Mouse (Mus musculus): ENCODE measurements around the gene Rad18. TPM values are rescaled to one million over a fixed set of nuclear protein-coding genes. Genes with fewer than 3 reads are reported as not detected.

Gene Rad18
- 36.3 and 48.0 TPM in 2 replicates for polyA plus RNA-seq (2016; fragmentation: Nextera tagmentation; extraction: Ambion mirVana)

GRCm38 (mm10) chr6:112696056-112696950, at the start of gene Rad18:
TSS of gene Rad18 (minus strand) at chr6:112696686.
- peaks cover 16% of the 10 kb centered on the region; the same call in 1 of the 2 replicates for H3K27me3 ChIP-seq (ENCODE audit: insufficient read depth, poor library complexity, severe bottlenecking)
- 1% methylated on average over 77 of the region's 77 CpGs for WGBS
- peak within 1 kb of the TSS; percentile 91 for H3K27ac ChIP-seq
- H3K4me3 ChIP-seq: peak within 1 kb of the TSS; percentile 84
- peaks cover 17% of the 10 kb centered on the region for H3K36me3 ChIP-seq
- peaks cover 24% of the 10 kb centered on the region for H3K4me1 ChIP-seq (replicated peaks)
- no peaks in the 10 kb centered on the region for H3K9me3 ChIP-seq
- peak; percentile 87 for DNase-seq (ENCODE audit: low spot score)

GRCm38 (mm10) chr6:112742297-112742696, 45.8 kb upstream of the Rad18 start:
- Histone ChIP-seq H3K9me3 (no peaks in the 10 kb centered on the region), H3K27me3 (ENCODE audit: insufficient read depth, poor library complexity, severe bottlenecking) (no peaks in the 10 kb centered on the region), H3K27ac (no peak overlapping the region), H3K36me3 (peaks cover 100% of the 10 kb centered on the region), H3K4me1 (replicated peaks) (no peaks in the 10 kb centered on the region), H3K4me3 (no peak overlapping the region)
- no peak for DNase-seq (ENCODE audit: low spot score)
- WGBS: 89% methylated on average over 2 of the region's 2 CpGs

- Histone ChIP-seq H3K9me3 (no peaks in the 10 kb centered on the region), H3K27ac (no peak overlapping the region), H3K4me3 (no peak overlapping the region), H3K27me3 (ENCODE audit: insufficient read depth, poor library complexity, severe bottlenecking) (no peaks in the 10 kb centered on the region), H3K4me1 (replicated peaks) (no peaks in the 10 kb centered on the region), H3K36me3 (peaks cover 100% of the 10 kb centered on the region)
- DNase-seq (ENCODE audit: low spot score): no peak
- 93% methylated on average over 5 of the region's 5 CpGs for WGBS
Observed at GRCm38 (mm10) chr6:112741766-112742165, 45.3 kb upstream of the Rad18 start.

- Histone ChIP-seq H3K27ac (no peak overlapping the region), H3K4me3 (no peak overlapping the region), H3K9me3 (no peaks in the 10 kb centered on the region), H3K4me1 (replicated peaks) (no peaks in the 10 kb centered on the region), H3K36me3 (peaks cover 100% of the 10 kb centered on the region), H3K27me3 (ENCODE audit: insufficient read depth, poor library complexity, severe bottlenecking) (no peaks in the 10 kb centered on the region)
- WGBS: 93% methylated on average over 3 of the region's 3 CpGs
- DNase-seq (ENCODE audit: low spot score): no peak
Observed at GRCm38 (mm10) chr6:112739635-112740034, 43.1 kb upstream of the Rad18 start.

- DNase-seq (ENCODE audit: low spot score): no peak
- Histone ChIP-seq H3K4me1 (replicated peaks) (no peaks in the 10 kb centered on the region), H3K4me3 (no peak overlapping the region), H3K36me3 (peaks cover 100% of the 10 kb centered on the region), H3K9me3 (no peaks in the 10 kb centered on the region), H3K27me3 (ENCODE audit: insufficient read depth, poor library complexity, severe bottlenecking) (no peaks in the 10 kb centered on the region), H3K27ac (no peak overlapping the region)
- 90% methylated on average over 6 of the region's 6 CpGs for WGBS
Observed at GRCm38 (mm10) chr6:112738924-112739323, 42.4 kb upstream of the Rad18 start.

- 85% methylated on average over 3 of the region's 3 CpGs for WGBS
- Histone ChIP-seq H3K36me3 (peaks cover 100% of the 10 kb centered on the region), H3K4me1 (replicated peaks) (no peaks in the 10 kb centered on the region), H3K9me3 (peaks cover 7% of the 10 kb centered on the region; the same call in 1 of the 2 replicates), H3K27ac (no peak overlapping the region), H3K27me3 (ENCODE audit: insufficient read depth, poor library complexity, severe bottlenecking) (no peaks in the 10 kb centered on the region), H3K4me3 (no peak overlapping the region)
- DNase-seq (ENCODE audit: low spot score): no peak
Observed at GRCm38 (mm10) chr6:112736471-112736870, 40.0 kb upstream of the Rad18 start.

GRCm38 (mm10) chr6:112735054-112735453, 38.6 kb upstream of the Rad18 start:
- Histone ChIP-seq H3K9me3 (peaks cover 7% of the 10 kb centered on the region; the same call in 1 of the 2 replicates), H3K27ac (no peak overlapping the region), H3K4me3 (no peak overlapping the region), H3K36me3 (peaks cover 100% of the 10 kb centered on the region), H3K27me3 (ENCODE audit: insufficient read depth, poor library complexity, severe bottlenecking) (no peaks in the 10 kb centered on the region), H3K4me1 (replicated peaks) (peaks cover 3% of the 10 kb centered on the region)
- no peak for DNase-seq (ENCODE audit: low spot score)
- 72% methylated on average over 2 of the region's 2 CpGs for WGBS

GRCm38 (mm10) chr6:112733942-112734341, 37.5 kb upstream of the Rad18 start:
- 82% methylated on average over 5 of the region's 5 CpGs for WGBS

GRCm38 (mm10) chr6:112732434-112732833, 35.9 kb upstream of the Rad18 start:
- Histone ChIP-seq H3K4me1 (replicated peaks) (peaks cover 29% of the 10 kb centered on the region), H3K36me3 (peaks cover 99% of the 10 kb centered on the region), H3K27ac (no peak overlapping the region), H3K4me3 (no peak overlapping the region), H3K27me3 (ENCODE audit: insufficient read depth, poor library complexity, severe bottlenecking) (no peaks in the 10 kb centered on the region), H3K9me3 (peaks cover 7% of the 10 kb centered on the region; the same call in 1 of the 2 replicates)
- 97% methylated on average over 3 of the region's 3 CpGs for WGBS
- no peak for DNase-seq (ENCODE audit: low spot score)

More at GRCm38 (mm10) chr6:112733942-112734341, 37.5 kb upstream of the Rad18 start:
- peaks cover 99% of the 10 kb centered on the region for H3K36me3 ChIP-seq
- no peaks in the 10 kb centered on the region for H3K27me3 ChIP-seq (ENCODE audit: insufficient read depth, poor library complexity, severe bottlenecking)
- H3K4me1 ChIP-seq (replicated peaks): peaks cover 14% of the 10 kb centered on the region
- no peak overlapping the region for H3K27ac ChIP-seq
- H3K9me3 ChIP-seq: peaks cover 7% of the 10 kb centered on the region; the same call in 1 of the 2 replicates
- DNase-seq (ENCODE audit: low spot score): no peak
- H3K4me3 ChIP-seq: no peak overlapping the region

GRCm38 (mm10) chr6:112731386-112731785, 34.9 kb upstream of the Rad18 start:
- peaks cover 99% of the 10 kb centered on the region for H3K36me3 ChIP-seq
- no peak for DNase-seq (ENCODE audit: low spot score)
- no peak overlapping the region for H3K4me3 ChIP-seq
- no peaks in the 10 kb centered on the region for H3K27me3 ChIP-seq (ENCODE audit: insufficient read depth, poor library complexity, severe bottlenecking)
- H3K9me3 ChIP-seq: peaks cover 7% of the 10 kb centered on the region; the same call in 1 of the 2 replicates
- WGBS: 94% methylated on average over 10 of the region's 10 CpGs
- H3K27ac ChIP-seq: no peak overlapping the region
- H3K4me1 ChIP-seq (replicated peaks): peaks cover 36% of the 10 kb centered on the region

GRCm38 (mm10) chr6:112728760-112729422, 32.4 kb upstream of the Rad18 start:
- peaks cover 99% of the 10 kb centered on the region for H3K36me3 ChIP-seq
- 19% methylated on average over 17 of the region's 17 CpGs for WGBS
- peak; percentile 87 for DNase-seq (ENCODE audit: low spot score)
- no peaks in the 10 kb centered on the region for H3K27me3 ChIP-seq (ENCODE audit: insufficient read depth, poor library complexity, severe bottlenecking)
- peaks cover 40% of the 10 kb centered on the region for H3K4me1 ChIP-seq (replicated peaks)
- H3K4me3 ChIP-seq: peak overlapping the region; percentile 29
- H3K27ac ChIP-seq: peak overlapping the region; percentile 81
- peaks cover 7% of the 10 kb centered on the region; the same call in 1 of the 2 replicates for H3K9me3 ChIP-seq

GRCm38 (mm10) chr6:112725468-112725867, 29.0 kb upstream of the Rad18 start:
- peaks cover 98% of the 10 kb centered on the region for H3K36me3 ChIP-seq
- no peak for DNase-seq (ENCODE audit: low spot score)
- no peak overlapping the region for H3K27ac ChIP-seq
- WGBS: 95% methylated on average over 4 of the region's 4 CpGs
- H3K27me3 ChIP-seq (ENCODE audit: insufficient read depth, poor library complexity, severe bottlenecking): no peaks in the 10 kb centered on the region
- no peaks in the 10 kb centered on the region for H3K9me3 ChIP-seq
- H3K4me1 ChIP-seq (replicated peaks): peaks cover 42% of the 10 kb centered on the region
- no peak overlapping the region for H3K4me3 ChIP-seq

Data from hindbrain, embryonic 10.5 days (tissue).